Mouse (Mus musculus) liver, adult 2 months (tissue): Measurements from ENCODE around the gene Adora2a.

Experiments
- CTCF ChIP-seq: fragments of 200-500 bp; IDR thresholded peaks from 2 replicates; pipeline ENCODE4 v1.5.1; 2011; ENCODE audit warnings: low read depth, low read length, control low read depth
- POLR2A ChIP-seq: fragments of 200-500 bp; IDR thresholded peaks from 2 replicates; pipeline ENCODE4 v1.6.1; 2011; ENCODE audit warnings: low read length, control low read depth; ENCODE audit not compliant: insufficient read depth; ENCODE audit errors: extremely low read depth

- TF ChIP-seq POLR2A = no peak
- TF ChIP-seq CTCF = no peak
Observed at GRCm38 (mm10) chr10:75291338-75291737, 25.3 kb upstream of the Adora2a start.
